Mouse (Mus musculus) neutrophil, adult 5-6 weeks (primary cell): ENCODE measurements around the gene Pifo. TPM values are rescaled to one million over a fixed set of nuclear protein-coding genes. Genes with fewer than 3 reads are reported as not detected.
A peak's percentile ranks its signal among the peaks of the same experiment; 100 is the strongest.

Experiments
- ATAC-seq: fragments of 151-379, 151-347 bp; 2 replicates; pipeline ENCODE4 v1.8.0; 2017; ENCODE audit warnings: mild to moderate bottlenecking, moderate TSS enrichment; ENCODE audit not compliant: insufficient number of reproducible peaks, poor library complexity, low FRiP score, severe bottlenecking; ENCODE audit errors: extremely low read depth
- total RNA-seq: library from RNA; stranded (forward); fragments of 200-1000 nt; gene quantifications from 2 replicates; pipeline ENCODE4 v1.2.3, GENCODE M21; 2017

The Pifo gene
- total RNA-seq, 1 experiment from 2014 or later: not detected

- peak; percentile 93 for ATAC-seq
Observed at GRCm38 (mm10) chr3:105958974-105959580, 55.4 kb downstream of the Pifo start, which contains the start of gene Wdr77. TSS of gene Wdr77 (plus strand) at chr3:105959369.

- no peak for ATAC-seq
Observed at GRCm38 (mm10) chr3:105958204-105958603, 56.2 kb downstream of the Pifo start.

- no peak for ATAC-seq
Observed at GRCm38 (mm10) chr3:105957235-105957634, 57.2 kb downstream of the Pifo start.

GRCm38 (mm10) chr3:105951348-105951747 lies 63.1 kb downstream of the Pifo start:
- ATAC-seq: no peak

Other genes starting within 250 kb of the Pifo start
- 146 and 151 TPM in 2 replicates for gene Rap1a, start 213.3 kb downstream of the Pifo start, total RNA-seq
- 1.6 and 2.7 TPM in 2 replicates for gene Adora3, start 143.8 kb downstream of the Pifo start, total RNA-seq
- gene Tmigd3, start 143.7 kb downstream of the Pifo start, total RNA-seq: not detected in 2 replicates
- gene I830077J02Rik, start 82.0 kb downstream of the Pifo start, total RNA-seq: 45.8 and 49.3 TPM in 2 replicates
- 34.9 and 37.3 TPM in 2 replicates for gene Wdr77, start 55.3 kb downstream of the Pifo start, total RNA-seq
- gene Atp5f1, start 54.5 kb downstream of the Pifo start, total RNA-seq: 296 and 319 TPM in 2 replicates
- gene Ovgp1, start 40.9 kb downstream of the Pifo start, total RNA-seq: 34.3 and 38.4 TPM in 2 replicates
- 0.74 and 2.9 TPM in 2 replicates for gene Chil5, start 18.2 kb upstream of the Pifo start, total RNA-seq
- gene Chia1, start 98.6 kb upstream of the Pifo start, total RNA-seq: not detected in 2 replicates
- gene Chil3, start 152.9 kb upstream of the Pifo start, total RNA-seq: 27.5 and 33.9 TPM in 2 replicates
- gene Chil4, start 204.9 kb upstream of the Pifo start, total RNA-seq: not detected in 2 replicates